Mouse (Mus musculus): ENCODE measurements at regions not wholly inside any gene's neighbourhood (a gene's known extent, or its start where the extent isn't known, plus 50 kb on each side); places are given as distances from the start of the nearest gene placed in this dataset.

DNA sequence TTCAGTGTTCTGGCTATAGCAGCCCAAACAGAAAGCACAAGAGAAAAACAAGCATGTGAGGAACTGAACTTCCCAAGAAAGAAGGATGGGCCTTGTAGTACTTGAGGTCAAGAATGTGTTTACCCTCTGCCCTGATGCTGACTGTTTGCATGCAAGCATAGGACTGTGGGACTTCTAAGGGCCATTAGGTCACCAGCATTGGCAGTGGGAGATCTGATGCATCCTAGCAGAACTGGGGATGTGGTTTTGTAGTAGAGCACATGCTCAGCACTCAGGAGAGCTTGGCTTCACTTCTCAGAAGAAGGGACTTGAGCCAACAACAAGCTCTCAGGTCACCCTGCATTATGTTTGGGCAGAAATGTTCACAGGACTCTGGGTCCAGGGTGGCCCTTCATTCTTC is 178.3 kb upstream of the Tle1 start:
- Histone ChIP-seq H3K4me1 (ENCODE audit: control insufficient read depth, insufficient read depth, low read length) (peaks cover 20% of the 10 kb centered on the region), H3K4me3 (ENCODE audit: insufficient read depth, low read length) (no peak overlapping the region), H3K27ac (ENCODE audit: insufficient read depth, low read depth, low read length) (peak overlapping the region; percentile 92)
- TF ChIP-seq POLR2A (IDR thresholded peaks at IDR 0.05; ENCODE audit: borderline replicate concordance, low read depth, low read length), result no peak
- TF ChIP-seq CTCF (IDR thresholded peaks at IDR 0.05; ENCODE audit: low read depth, low read length), result no peak

DNA sequence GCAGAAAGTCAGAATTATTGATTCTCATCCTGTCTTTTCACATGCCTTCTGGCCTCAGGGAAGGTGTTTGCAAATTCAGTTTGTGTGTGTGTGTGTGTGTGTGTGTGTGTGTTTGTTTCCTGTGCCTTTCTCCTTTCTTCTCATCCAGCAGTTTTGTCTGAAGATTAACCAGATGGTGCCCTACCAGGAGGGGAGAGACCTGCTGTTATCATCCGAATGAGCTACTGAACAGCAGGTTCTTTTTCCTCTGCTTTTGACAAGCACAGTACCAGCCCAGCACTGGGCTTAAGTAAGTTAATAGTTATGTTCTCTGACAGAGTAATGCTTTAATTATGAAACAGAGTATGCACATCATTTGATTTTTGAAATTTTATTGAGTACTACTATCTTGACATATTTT is 176.8 kb upstream of the Tle1 start:
- TF ChIP-seq POLR2A (IDR thresholded peaks at IDR 0.05; ENCODE audit: borderline replicate concordance, low read depth, low read length) (no peak), CTCF (IDR thresholded peaks at IDR 0.05; ENCODE audit: low read depth, low read length) (no peak)
- no peak overlapping the region for H3K27ac ChIP-seq (ENCODE audit: insufficient read depth, low read depth, low read length)
- H3K4me1 ChIP-seq (ENCODE audit: control insufficient read depth, insufficient read depth, low read length), result peaks cover 20% of the 10 kb centered on the region
- no peak overlapping the region for H3K4me3 ChIP-seq (ENCODE audit: insufficient read depth, low read length)

DNA sequence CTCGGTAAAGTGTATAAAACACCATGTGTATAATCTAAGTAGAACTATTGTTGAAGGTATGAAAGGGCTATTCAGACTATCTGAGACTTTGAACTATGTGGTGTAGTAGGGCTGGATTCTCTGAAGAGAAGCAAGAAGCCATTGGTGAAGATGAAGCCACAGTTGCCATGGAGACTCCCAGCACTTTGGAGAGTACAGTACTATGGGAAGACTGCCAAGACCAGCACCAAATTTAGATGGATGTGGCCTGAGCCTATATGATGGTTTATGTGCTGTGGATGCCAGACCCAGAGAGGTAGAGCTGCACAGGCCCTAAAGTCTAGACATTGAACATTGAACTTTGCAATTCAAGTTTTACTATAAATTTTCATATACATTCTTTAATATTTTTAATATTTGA is 151.3 kb upstream of the Tle1 start:
- Histone ChIP-seq H3K4me3 (ENCODE audit: insufficient read depth, low read length) (no peak overlapping the region), H3K27ac (ENCODE audit: insufficient read depth, low read depth, low read length) (no peak overlapping the region), H3K4me1 (ENCODE audit: control insufficient read depth, insufficient read depth, low read length) (no peaks in the 10 kb centered on the region)
- no peak for TF ChIP-seq CTCF (IDR thresholded peaks at IDR 0.05; ENCODE audit: low read depth, low read length)
- no peak for TF ChIP-seq POLR2A (IDR thresholded peaks at IDR 0.05; ENCODE audit: borderline replicate concordance, low read depth, low read length)

DNA sequence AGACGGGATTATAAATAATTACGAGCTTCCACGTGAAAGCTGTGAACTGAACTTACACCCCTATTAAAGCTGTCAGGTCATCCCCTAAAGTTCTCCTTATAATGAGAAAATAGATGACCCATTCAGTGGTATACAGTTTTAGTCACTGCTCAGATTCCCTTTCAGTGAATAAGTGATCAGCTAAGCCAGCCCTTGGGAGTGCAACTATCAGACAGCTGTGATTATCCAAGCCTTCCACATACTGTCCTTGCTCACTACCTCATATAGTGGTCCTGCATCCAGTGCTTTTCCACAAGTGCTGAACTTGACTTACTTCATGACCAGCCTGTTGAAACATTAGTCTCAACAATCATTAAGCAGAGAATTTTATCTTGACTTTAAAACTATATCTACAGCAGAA is 131.2 kb upstream of the Tle1 start:
- TF ChIP-seq CTCF (IDR thresholded peaks at IDR 0.05; ENCODE audit: low read depth, low read length) (no peak), POLR2A (IDR thresholded peaks at IDR 0.05; ENCODE audit: borderline replicate concordance, low read depth, low read length) (no peak)
- Histone ChIP-seq H3K4me1 (ENCODE audit: control insufficient read depth, insufficient read depth, low read length) (peaks cover 6% of the 10 kb centered on the region; the same call in 1 of the 2 replicates), H3K4me3 (ENCODE audit: insufficient read depth, low read length) (no peak overlapping the region), H3K27ac (ENCODE audit: insufficient read depth, low read depth, low read length) (no peak overlapping the region)

DNA sequence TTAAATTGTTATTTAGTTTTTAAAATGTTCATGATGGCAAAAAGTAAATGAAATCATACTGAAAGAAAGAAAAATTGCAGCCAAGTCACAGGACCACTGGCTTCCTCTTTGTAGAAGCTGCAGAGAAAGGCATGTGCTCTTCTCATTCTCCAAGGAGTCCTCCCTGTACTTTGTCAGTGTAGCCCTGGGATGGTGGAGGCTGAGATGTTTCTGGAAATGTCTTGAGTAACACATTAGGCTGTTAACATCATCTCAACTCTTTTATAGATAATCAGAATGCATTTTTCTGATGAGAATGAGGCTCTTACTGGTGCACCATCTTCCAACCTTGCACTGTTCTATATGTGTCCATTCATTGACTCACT is 128.3 kb upstream of the Tle1 start:
- TF ChIP-seq CTCF (IDR thresholded peaks at IDR 0.05; ENCODE audit: low read depth, low read length) (no peak), POLR2A (IDR thresholded peaks at IDR 0.05; ENCODE audit: borderline replicate concordance, low read depth, low read length) (no peak)
- H3K27ac ChIP-seq (ENCODE audit: insufficient read depth, low read depth, low read length), result no peak overlapping the region
- peaks cover 6% of the 10 kb centered on the region; the same call in 1 of the 2 replicates for H3K4me1 ChIP-seq (ENCODE audit: control insufficient read depth, insufficient read depth, low read length)
- no peak overlapping the region for H3K4me3 ChIP-seq (ENCODE audit: insufficient read depth, low read length)

DNA sequence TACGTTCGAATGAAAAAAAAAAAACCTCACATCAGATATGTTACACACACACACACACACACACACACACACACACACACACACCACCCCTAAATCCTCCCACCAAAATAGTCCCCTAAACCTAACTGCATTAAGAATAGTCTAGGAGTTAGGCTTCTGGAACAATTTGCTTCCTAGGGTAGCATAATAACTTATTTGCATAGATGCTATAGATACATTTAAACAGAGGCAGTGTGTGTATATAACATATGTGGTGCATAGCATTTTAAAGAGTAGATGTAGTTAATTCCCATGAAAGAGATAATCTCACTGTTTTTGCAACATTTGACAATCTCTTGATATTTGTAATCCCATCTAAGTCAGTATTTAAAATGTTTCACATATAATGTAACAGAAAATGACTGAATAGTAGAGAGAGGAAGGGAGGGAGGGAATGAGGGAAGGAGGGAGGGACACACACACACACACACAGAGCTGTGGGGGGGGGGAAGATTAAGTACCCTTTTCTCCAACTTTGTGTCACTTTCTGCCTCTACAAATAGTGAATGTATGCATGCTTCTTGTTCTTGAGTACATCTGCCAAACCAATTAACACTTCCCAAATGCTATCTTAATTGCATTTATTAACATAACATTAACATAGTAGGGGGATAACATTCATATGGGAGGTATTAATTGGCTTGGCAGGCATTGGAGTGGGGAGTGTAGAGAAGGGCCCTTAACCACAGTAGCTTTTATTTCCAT is 127.7 kb upstream of the Tle1 start:
- TF ChIP-seq CTCF (IDR thresholded peaks at IDR 0.05; ENCODE audit: low read depth, low read length), result no peak
- TF ChIP-seq POLR2A (IDR thresholded peaks at IDR 0.05; ENCODE audit: borderline replicate concordance, low read depth, low read length), result no peak
- no peak overlapping the region for H3K4me3 ChIP-seq (ENCODE audit: insufficient read depth, low read length)
- peaks cover 6% of the 10 kb centered on the region; the same call in 1 of the 2 replicates for H3K4me1 ChIP-seq (ENCODE audit: control insufficient read depth, insufficient read depth, low read length)
- no peak overlapping the region for H3K27ac ChIP-seq (ENCODE audit: insufficient read depth, low read depth, low read length)

DNA sequence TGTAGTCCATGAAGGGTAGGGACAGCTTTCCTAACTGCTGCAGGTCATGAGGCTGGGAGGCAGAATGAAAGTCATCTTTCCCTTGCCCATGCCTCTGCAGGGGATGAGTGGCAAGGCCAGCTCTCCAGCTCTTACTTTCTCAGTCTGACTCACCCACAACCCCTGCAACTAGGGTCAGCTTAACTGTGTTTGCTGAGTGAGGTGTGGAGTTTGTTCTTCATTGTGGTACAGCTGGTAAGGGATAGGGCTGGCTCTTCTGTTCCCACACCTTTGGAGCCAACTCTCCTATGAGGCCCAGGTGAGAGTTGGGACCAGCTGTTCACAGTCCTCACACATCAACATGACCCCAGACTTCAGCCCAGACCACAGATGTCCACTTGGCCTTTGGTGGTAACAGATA is 124.2 kb upstream of the Tle1 start:
- Histone ChIP-seq H3K4me3 (ENCODE audit: insufficient read depth, low read length) (no peak overlapping the region), H3K27ac (ENCODE audit: insufficient read depth, low read depth, low read length) (no peak overlapping the region), H3K4me1 (ENCODE audit: control insufficient read depth, insufficient read depth, low read length) (peaks cover 9% of the 10 kb centered on the region)
- TF ChIP-seq POLR2A (IDR thresholded peaks at IDR 0.05; ENCODE audit: borderline replicate concordance, low read depth, low read length) (no peak), CTCF (IDR thresholded peaks at IDR 0.05; ENCODE audit: low read depth, low read length) (no peak)

DNA sequence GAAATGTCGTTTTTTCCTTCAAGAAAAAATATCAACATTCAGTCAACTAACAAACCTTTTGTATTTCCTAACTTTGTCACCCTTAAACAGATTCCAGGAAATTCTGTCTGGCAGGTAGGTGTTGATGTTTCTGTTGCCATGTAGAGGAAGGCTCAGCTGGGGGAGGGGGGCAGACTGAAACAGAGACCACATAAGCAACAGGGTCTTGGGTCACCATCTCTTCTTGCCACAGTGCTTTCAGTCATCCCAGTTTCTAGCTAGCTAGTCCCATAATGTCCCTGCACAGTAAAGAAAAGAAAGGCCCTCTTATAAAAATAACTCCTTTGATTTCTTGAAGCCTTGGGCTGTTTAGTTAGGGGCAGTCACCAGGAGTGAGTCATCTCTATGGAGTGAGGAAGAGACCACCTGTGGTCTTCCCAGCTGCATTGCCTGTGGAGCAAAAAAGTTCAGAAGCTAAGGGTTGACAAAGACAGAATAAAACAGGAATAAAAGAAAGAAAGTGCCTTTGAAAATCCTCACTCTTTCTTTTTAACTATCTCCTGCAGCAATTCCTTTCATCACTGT is 84.5 kb upstream of the Tle1 start:
- TF ChIP-seq CTCF (IDR thresholded peaks at IDR 0.05; ENCODE audit: low read depth, low read length), result no peak
- H3K4me3 ChIP-seq (ENCODE audit: insufficient read depth, low read length), result no peak overlapping the region
- H3K4me1 ChIP-seq (ENCODE audit: control insufficient read depth, insufficient read depth, low read length), result no peaks in the 10 kb centered on the region
- no peak overlapping the region for H3K27ac ChIP-seq (ENCODE audit: insufficient read depth, low read depth, low read length)

DNA sequence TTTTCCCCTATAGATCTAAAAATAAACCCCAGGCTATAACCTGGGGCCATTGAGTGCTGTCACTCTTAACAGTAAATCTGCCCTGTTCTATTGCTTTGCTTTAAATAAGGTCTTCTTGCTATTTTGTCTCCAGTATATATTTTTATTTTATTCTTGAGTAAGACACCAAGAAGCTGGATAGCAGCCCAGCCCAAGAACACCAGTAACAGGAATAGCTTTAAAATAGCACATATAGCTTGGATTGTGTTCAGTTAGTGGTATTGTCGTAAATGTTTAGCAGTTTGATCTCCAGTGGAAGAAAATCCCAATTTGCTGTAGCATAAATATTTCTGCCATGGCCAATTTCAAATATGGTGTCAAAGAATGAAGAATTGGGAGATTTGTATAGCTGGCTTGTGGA is 49.8 kb upstream of the Tle1 start:
- H3K4me1 ChIP-seq (ENCODE audit: control insufficient read depth, insufficient read depth, low read length), result peaks cover 6% of the 10 kb centered on the region
- no peak overlapping the region for H3K4me3 ChIP-seq (ENCODE audit: insufficient read depth, low read length)
- no peak overlapping the region for H3K27ac ChIP-seq (ENCODE audit: insufficient read depth, low read depth, low read length)
- TF ChIP-seq CTCF (IDR thresholded peaks at IDR 0.05; ENCODE audit: low read depth, low read length) (no peak), POLR2A (IDR thresholded peaks at IDR 0.05; ENCODE audit: borderline replicate concordance, low read depth, low read length) (no peak)
